Mouse (Mus musculus) lung, embryonic 16.5 days (tissue): Measurements from ENCODE around the gene Syt2. TPM values are rescaled to one million over a fixed set of nuclear protein-coding genes. Genes with fewer than 3 reads are reported as not detected.

ENCODE experiments used
- ATAC-seq: fragments of 200-750 bp; cut with Nextera tagmentation; 2 replicates; pipeline ENCODE4 v1.8.0; 2017; ENCODE audit warnings: low read depth, mild to moderate bottlenecking, moderate library complexity
- H3K27ac ChIP-seq: fragments of 300-500 bp; sonication (generic); 2 replicates; pipeline ENCODE4 v1.5.1; 2014; ENCODE audit warnings: mild to moderate bottlenecking, control low read depth, low read length
- H3K27me3 ChIP-seq: fragments of 300-500 bp; sonication (generic); 2 replicates; pipeline ENCODE4 v1.6.1; 2014; ENCODE audit warnings: low read depth, low read length, mixed read lengths; ENCODE audit not compliant: control insufficient read depth, insufficient read depth
- H3K36me3 ChIP-seq: fragments of 300-500 bp; sonication (generic); 2 replicates; pipeline ENCODE4 v1.6.1; 2014; ENCODE audit warnings: low read length; ENCODE audit not compliant: control insufficient read depth, insufficient read depth
- H3K4me1 ChIP-seq: fragments of 300-500 bp; sonication (generic); replicated peaks from 2 replicates; pipeline ENCODE4 v1.6.1; 2014; ENCODE audit warnings: low read length, mixed read lengths; ENCODE audit not compliant: control insufficient read depth, insufficient read depth
- H3K4me2 ChIP-seq: fragments of 300-500 bp; sonication (generic); 2 replicates; pipeline ENCODE4 v1.6.1; 2014; ENCODE audit warnings: low read depth, low read length, control low read depth
- H3K4me3 ChIP-seq: fragments of 300-500 bp; sonication (generic); 2 replicates; pipeline ENCODE4 v1.5.1; 2014; ENCODE audit warnings: mild to moderate bottlenecking, low read length, control low read depth
- H3K9ac ChIP-seq: fragments of 300-500 bp; sonication (generic); 2 replicates; pipeline ENCODE4 v1.6.1; 2014; ENCODE audit warnings: low read length, control low read depth
- H3K9me3 ChIP-seq: fragments of 300-500 bp; sonication (generic); 2 replicates; pipeline ENCODE4 v1.6.1; 2016; ENCODE audit warnings: low read length; ENCODE audit not compliant: control insufficient read depth
- WGBS: fragments of 180-500 bp; shearing (Covaris S2); extraction: QIAGEN DNeasy Blood & Tissue Kit; methylation state at CpG from one replicate; pipeline ENCODE4 v1.1.7; 2014; 5-methylcytosine and 5-hydroxymethylcytosine counted together
- polyA plus RNA-seq: library from polyadenylated mRNA; unstranded; fragments of >200 nt; fragmentation: Nextera tagmentation; extraction: Ambion mirVana; gene quantifications from 2 replicates; pipeline ENCODE4 v1.2.1, GENCODE M21; 2015

Syt2 gene
- polyA plus RNA-seq, 1 experiment from 2014 or later = 0.15 TPM

- H3K4me2 ChIP-seq = no peak overlapping the region
- WGBS = 62% methylated on average over 6 of the region's 6 CpGs
- H3K9me3 ChIP-seq = no peaks in the 10 kb centered on the region
- ATAC-seq = no peak
- no peak overlapping the region for H3K9ac ChIP-seq
- no peak overlapping the region for H3K4me3 ChIP-seq
- no peak overlapping the region for H3K27ac ChIP-seq
- H3K27me3 ChIP-seq = no peaks in the 10 kb centered on the region
- H3K36me3 ChIP-seq = no peaks in the 10 kb centered on the region
- H3K4me1 ChIP-seq = no peaks in the 10 kb centered on the region; the same call in 1 of the 2 replicates
Measured at GRCm38 (mm10) chr1:134741433-134741832, 95.0 kb downstream of the Syt2 start.

GRCm38 (mm10) chr1:134741946-134742661 is 95.6 kb downstream of the Syt2 start:
- 54% methylated on average over 7 of the region's 7 CpGs for WGBS
- H3K4me3 ChIP-seq = no peak overlapping the region
- no peak overlapping the region for H3K27ac ChIP-seq
- peak; percentile 79 for ATAC-seq
- no peaks in the 10 kb centered on the region for H3K27me3 ChIP-seq
- no peaks in the 10 kb centered on the region for H3K36me3 ChIP-seq
- H3K4me2 ChIP-seq = no peak overlapping the region
- H3K9me3 ChIP-seq = no peaks in the 10 kb centered on the region
- no peak overlapping the region for H3K9ac ChIP-seq
- H3K4me1 ChIP-seq = no peaks in the 10 kb centered on the region; the same call in none of the 2 replicates

- H3K9me3 ChIP-seq = no peaks in the 10 kb centered on the region
- 42% methylated on average over 6 of the region's 6 CpGs for WGBS
- ATAC-seq = no peak
- H3K4me3 ChIP-seq = no peak overlapping the region
- H3K27me3 ChIP-seq = no peaks in the 10 kb centered on the region
- H3K4me1 ChIP-seq = peaks cover 5% of the 10 kb centered on the region
- H3K27ac ChIP-seq = no peak overlapping the region
- no peak overlapping the region for H3K4me2 ChIP-seq
- H3K36me3 ChIP-seq = no peaks in the 10 kb centered on the region
- H3K9ac ChIP-seq = no peak overlapping the region
Measured at GRCm38 (mm10) chr1:134745648-134746047, 99.2 kb downstream of the Syt2 start.

GRCm38 (mm10) chr1:134747236-134748174 is 101.0 kb downstream of the Syt2 start:
- Histone ChIP-seq H3K4me2 (peak overlapping the region; percentile 18), H3K4me1 (peaks cover 7% of the 10 kb centered on the region), H3K27me3 (no peaks in the 10 kb centered on the region), H3K9ac (no peak overlapping the region), H3K4me3 (no peak overlapping the region), H3K36me3 (no peaks in the 10 kb centered on the region), H3K9me3 (no peaks in the 10 kb centered on the region), H3K27ac (no peak overlapping the region)
- ATAC-seq = no peak; the same call in 1 of the 2 replicates
- WGBS = 18% methylated on average over 23 of the region's 23 CpGs

GRCm38 (mm10) chr1:134749889-134750288 is 103.4 kb downstream of the Syt2 start:
- Histone ChIP-seq H3K4me2 (no peak overlapping the region), H3K9me3 (no peaks in the 10 kb centered on the region), H3K27ac (no peak overlapping the region), H3K27me3 (no peaks in the 10 kb centered on the region), H3K36me3 (no peaks in the 10 kb centered on the region), H3K4me3 (no peak overlapping the region), H3K4me1 (peaks cover 26% of the 10 kb centered on the region), H3K9ac (no peak overlapping the region)
- no peak for ATAC-seq
- 52% methylated on average over 7 of the region's 7 CpGs for WGBS

GRCm38 (mm10) chr1:134752447-134752846 is 106.0 kb downstream of the Syt2 start:
- H3K27me3 ChIP-seq = no peaks in the 10 kb centered on the region
- no peaks in the 10 kb centered on the region for H3K36me3 ChIP-seq
- 73% methylated on average over 5 of the region's 5 CpGs for WGBS
- H3K4me3 ChIP-seq = no peak overlapping the region
- ATAC-seq = no peak
- no peak overlapping the region for H3K27ac ChIP-seq
- peaks cover 52% of the 10 kb centered on the region for H3K4me1 ChIP-seq
- no peaks in the 10 kb centered on the region for H3K9me3 ChIP-seq
- 0 out of 2 replicates have a peak overlapping the region, but pooled peaks have one; percentile 10 for H3K9ac ChIP-seq
- H3K4me2 ChIP-seq = no peak overlapping the region

GRCm38 (mm10) chr1:134753751-134754630 is 107.5 kb downstream of the Syt2 start:
- 0 out of 2 replicates have a peak overlapping the region, but pooled peaks have one; percentile 2 for H3K9ac ChIP-seq
- no peak overlapping the region for H3K4me2 ChIP-seq
- peak; percentile 67 for ATAC-seq
- H3K4me3 ChIP-seq = no peak overlapping the region
- H3K4me1 ChIP-seq = peaks cover 54% of the 10 kb centered on the region
- H3K27me3 ChIP-seq = no peaks in the 10 kb centered on the region
- H3K9me3 ChIP-seq = no peaks in the 10 kb centered on the region
- H3K36me3 ChIP-seq = no peaks in the 10 kb centered on the region
- 43% methylated on average over 13 of the region's 13 CpGs for WGBS
- peak overlapping the region; percentile 54 for H3K27ac ChIP-seq

- Histone ChIP-seq H3K4me2 (no peak overlapping the region), H3K27ac (peak overlapping the region; percentile 23; the same call in 1 of the 2 replicates), H3K9ac (no peak overlapping the region), H3K4me1 (peaks cover 53% of the 10 kb centered on the region), H3K4me3 (no peak overlapping the region), H3K27me3 (no peaks in the 10 kb centered on the region), H3K9me3 (no peaks in the 10 kb centered on the region), H3K36me3 (no peaks in the 10 kb centered on the region; the same call in 1 of the 2 replicates)
- 56% methylated on average over 10 of the region's 10 CpGs for WGBS
- no peak for ATAC-seq
Measured at GRCm38 (mm10) chr1:134754818-134755217, 108.3 kb downstream of the Syt2 start.
